Mouse (Mus musculus): ENCODE measurements around the gene A630095E13Rik. TPM values are rescaled to one million over a fixed set of nuclear protein-coding genes. Genes with fewer than 3 reads are reported as not detected.
"Not testable (repeated sequence)": the region's sequence is repeated elsewhere in the genome, so short reads cannot be mapped to it uniquely, and the experiment has no call there.

Gene A630095E13Rik
- total RNA-seq (2021): not detected

DNA sequence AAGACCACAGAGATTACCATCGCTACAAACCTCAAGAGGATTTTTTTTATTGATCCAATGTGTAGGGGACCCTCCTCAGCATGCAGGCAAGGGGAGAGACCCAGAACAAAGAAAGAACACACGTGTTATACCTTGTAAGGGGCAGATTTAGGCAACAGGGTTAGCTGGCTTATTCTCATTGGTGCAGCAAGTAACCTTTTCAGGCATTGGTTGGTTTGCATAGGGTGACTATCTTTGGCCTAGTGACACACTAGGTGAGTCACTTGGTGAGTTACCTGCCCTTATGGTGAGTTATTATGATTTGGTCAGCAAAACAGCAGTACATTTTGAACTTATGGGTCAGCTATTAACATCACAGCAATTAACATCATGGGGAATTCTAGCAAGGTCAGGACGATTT is at the start of gene A630095E13Rik:
Gene A630095E13Rik (minus strand): TSS at position 101 of the 400 bp plus-strand sequence.
- DNase-seq: not testable (repeated sequence)

DNA sequence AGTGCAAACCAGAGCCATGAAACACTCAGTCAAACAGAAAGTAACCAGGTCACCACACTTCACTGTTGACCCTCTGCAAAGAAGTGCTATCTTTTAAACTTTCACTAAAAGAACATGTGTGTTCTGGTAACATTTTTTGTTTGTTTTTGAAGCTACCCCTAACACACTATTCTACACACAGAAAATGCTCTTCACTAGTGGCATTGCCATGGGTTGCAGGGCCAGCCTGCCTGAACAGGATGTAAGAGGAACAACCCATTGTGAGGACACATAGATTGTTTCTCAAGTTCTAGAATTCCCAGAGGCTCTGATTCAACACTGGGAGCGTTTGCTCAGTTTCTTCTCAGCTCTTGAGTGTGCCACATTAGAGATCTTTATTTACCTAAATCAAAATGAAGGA is 49.7 kb upstream of the A630095E13Rik start, which contains the start of gene Acrv1:
Gene Acrv1 (plus strand): TSS at position 301 of the 400 bp plus-strand sequence.
- DNase-seq: no peak

DNA sequence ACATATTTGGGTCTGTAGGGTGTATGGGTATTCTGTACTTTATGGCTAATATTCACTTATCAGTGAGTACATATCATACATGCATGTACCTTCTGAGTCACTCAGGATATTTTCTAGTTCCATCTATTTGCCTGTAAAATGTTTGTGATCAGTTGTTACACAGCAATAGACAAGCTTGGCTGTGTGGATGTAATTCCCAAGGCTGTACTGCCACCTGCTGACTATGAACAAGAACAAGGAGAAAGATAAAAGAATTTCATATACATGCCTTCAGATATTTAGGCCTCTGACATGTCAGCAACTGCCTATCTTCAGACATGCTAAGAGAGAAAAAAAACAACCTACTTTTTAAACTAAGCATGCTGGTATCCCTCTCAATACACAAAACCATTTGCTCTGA is 44.2 kb upstream of the A630095E13Rik start:
- peak; percentile 6 for DNase-seq

DNA sequence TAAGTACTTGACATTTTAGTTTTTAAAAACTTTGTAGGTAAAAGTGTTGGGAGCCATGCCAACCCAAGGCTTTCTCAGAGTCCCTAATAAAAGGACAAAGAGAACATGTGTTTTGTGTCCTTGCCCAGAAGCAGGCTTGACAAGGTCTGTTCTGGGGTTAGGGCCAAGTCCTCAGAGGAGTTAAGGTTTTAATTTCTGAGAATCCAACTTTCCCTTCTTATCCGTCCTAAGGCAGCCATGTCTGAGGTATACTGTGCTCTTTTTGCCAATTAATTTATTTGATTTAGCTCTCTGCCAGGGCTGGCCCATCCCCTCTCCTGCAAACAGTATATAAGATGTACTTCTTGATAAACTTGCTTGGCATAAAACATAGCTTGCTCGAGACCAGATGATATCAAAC is 38.2 kb upstream of the A630095E13Rik start:
- DNase-seq: no peak

Other genes with a start within 250 kb of the A630095E13Rik start
- gene Gm7257, start 211.5 kb downstream of the A630095E13Rik start, total RNA-seq (2021): not detected
- gene Gm9513, start 167.7 kb downstream of the A630095E13Rik start, total RNA-seq (2021): not detected
- gene Gm5615, start 101.4 kb downstream of the A630095E13Rik start, total RNA-seq (2021): not detected
- gene Gm17689, start 60.7 kb downstream of the A630095E13Rik start, total RNA-seq (2021): not detected
- not detected for gene Acrv1, start 49.8 kb upstream of the A630095E13Rik start, total RNA-seq (2021)
- 10 to 100 TPM; 13.6 to 16.7 TPM for gene Chek1, start 83.7 kb upstream of the A630095E13Rik start, total RNA-seq (2021)
- 100 to 1,000 TPM; 122 to 131 TPM for gene Stt3a, start 124.3 kb upstream of the A630095E13Rik start, total RNA-seq (2021)
- 10 to 100 TPM; 94.2 to 97.9 TPM for gene Ei24, start 154.0 kb upstream of the A630095E13Rik start, total RNA-seq (2021)
- gene Fez1, start 178.5 kb upstream of the A630095E13Rik start, total RNA-seq (2021): 1 to 10 TPM in 1 of 2 experiments, under 1 TPM in 1; 0.91 to 1.4 TPM